11 mouse cellular contexts compared by ENCODE assay signal in the genomic region with DNA sequence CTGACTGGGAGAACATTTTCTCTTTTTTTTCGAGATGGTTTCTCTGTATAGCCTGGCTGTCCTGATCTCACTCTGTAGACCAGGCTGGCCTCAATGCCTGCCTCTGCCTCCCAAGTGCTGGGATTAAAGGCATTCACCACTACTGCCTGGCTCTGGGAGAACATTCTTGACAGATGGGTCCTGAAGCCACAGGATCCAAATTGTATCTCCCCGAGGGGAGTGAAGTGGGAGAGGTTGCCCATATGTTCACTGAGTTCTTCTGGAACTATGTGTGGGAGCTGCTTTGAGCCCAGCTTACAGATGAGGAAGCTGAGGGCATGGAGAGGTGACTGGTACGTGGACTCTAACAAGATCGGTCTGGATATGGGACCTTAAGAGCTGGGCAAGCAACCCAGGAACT. TPM values are rescaled to one million over a fixed set of nuclear protein-coding genes. Genes with fewer than 3 reads are reported as not detected.
A peak's percentile ranks its signal among the peaks of the same experiment; 100 is the strongest.
DNase-seq lines count a peak whose midpoint lies in the region; ATAC-seq and TF ChIP-seq lines count a peak whose summit lies in the region.
"Had no signal": no experiment of that assay in that cellular context is flagged by ENCODE, and none has a peak within 500 bp of the region (broad histone marks: within the 10 kb centered on the region; RNA-seq: fewer than 3 reads in every experiment).

No protein-coding gene starts in this region.

- H3K36me3 ChIP-seq in E14TG2a.4 (ENCODE audit: insufficient read depth, low read length): no peaks in the 10 kb centered on the region
- H3K36me3 ChIP-seq in forebrain, embryonic 14.5 days (ENCODE audit: control insufficient read depth, insufficient read depth, low read length): peaks cover 19% of the 10 kb centered on the region
- H3K36me3 ChIP-seq in midbrain, embryonic 13.5 days: peaks cover 36% of the 10 kb centered on the region
- H3K36me3 ChIP-seq: liver, embryonic 12.5 days had no signal

- H3K9me3 ChIP-seq in E14TG2a.4 (ENCODE audit: low read length): no peaks in the 10 kb centered on the region
- H3K9me3 ChIP-seq in forebrain, embryonic 14.5 days (replicated peaks; ENCODE audit: control insufficient read depth, low read length): no peaks in the 10 kb centered on the region
- no peaks in the 10 kb centered on the region for H3K9me3 ChIP-seq in midbrain, embryonic 13.5 days
- H3K9me3 ChIP-seq: liver, embryonic 12.5 days; megakaryocyte, embryonic 14.5 days had no signal

- DNase-seq in gastrocnemius, adult 2 months: no peak
- no peak for DNase-seq in gastrocnemius, adult 8-10 months (ENCODE audit: low spot score in 2 of 2)
- no peak for DNase-seq in forebrain, embryonic 14.5 days (ENCODE audit: low spot score)
- no peak for DNase-seq in testis, postnatal 10 days (ENCODE audit: low spot score)
- DNase-seq in kidney, adult 8-10 months: no peak
- DNase-seq: kidney, postnatal 14 days had no signal

- intact Hi-C loops in gastrocnemius, adult 2 months (cut with DNase I): no loop called here

- peak overlapping the region; percentile 73 for H3K4me2 ChIP-seq in forebrain, embryonic 14.5 days (ENCODE audit: low read length)
- peak overlapping the region; percentile 72 for H3K4me2 ChIP-seq in midbrain, embryonic 13.5 days (replicated peaks)

- WGBS in forebrain, embryonic 14.5 days: 87% methylated on average over 4 of the region's 4 CpGs
- WGBS in midbrain, embryonic 13.5 days: 95% methylated on average over 4 of the region's 4 CpGs

- TF ChIP-seq CTCF in gastrocnemius, adult 2 months (IDR thresholded peaks at IDR 0.05): no peak
- no peak for TF ChIP-seq CTCF in E14TG2a.4 (conservative IDR thresholded peaks at IDR 0.05; ENCODE audit: low read length)

- peak overlapping the region; percentile 99 for H3K9ac ChIP-seq in forebrain, embryonic 14.5 days (ENCODE audit: low read length)
- H3K9ac ChIP-seq in midbrain, embryonic 13.5 days (replicated peaks): peak overlapping the region; percentile 99
- H3K9ac ChIP-seq: liver, embryonic 12.5 days had no signal

- H3K27ac ChIP-seq in gastrocnemius, adult 2 months: no peak overlapping the region
- H3K27ac ChIP-seq in forebrain, embryonic 14.5 days (ENCODE audit: low read depth, low read length): 0 out of 2 replicates have a peak overlapping the region, but pooled peaks have one; percentile 91
- H3K27ac ChIP-seq in midbrain, embryonic 13.5 days: peak overlapping the region; percentile 92
- H3K27ac ChIP-seq: liver, embryonic 12.5 days had no signal

- peaks cover 53% of the 10 kb centered on the region for H3K4me1 ChIP-seq in E14TG2a.4 (replicated peaks; ENCODE audit: low read depth, low read length)
- peaks cover 10% of the 10 kb centered on the region for H3K4me1 ChIP-seq in forebrain, embryonic 14.5 days (ENCODE audit: control insufficient read depth, insufficient read depth, low read length)
- H3K4me1 ChIP-seq in midbrain, embryonic 13.5 days (replicated peaks): peaks cover 44% of the 10 kb centered on the region

- no peak for ATAC-seq in forebrain, embryonic 14.5 days
- no peak for ATAC-seq in midbrain, embryonic 13.5 days
- no peak for ATAC-seq in inflammation-experienced regulatory T-cells, adult 6 months
- ATAC-seq: liver, embryonic 12.5 days had no signal

- peak overlapping the region; percentile 90 for H3K4me3 ChIP-seq in gastrocnemius, adult 2 months
- H3K4me3 ChIP-seq in E14TG2a.4 (replicated peaks; ENCODE audit: low read length): 0 out of 2 replicates have a peak overlapping the region, but pooled peaks have one; percentile 91
- H3K4me3 ChIP-seq in forebrain, embryonic 14.5 days (ENCODE audit: low read depth, low read length): peak overlapping the region; percentile 95
- H3K4me3 ChIP-seq in midbrain, embryonic 13.5 days (replicated peaks): peak overlapping the region; percentile 97
- H3K4me3 ChIP-seq: megakaryocyte, embryonic 14.5 days had no signal

- peaks cover 57% of the 10 kb centered on the region for H3K27me3 ChIP-seq in E14TG2a.4 (ENCODE audit: insufficient read depth, low read length)
- peaks cover 15% of the 10 kb centered on the region for H3K27me3 ChIP-seq in forebrain, embryonic 14.5 days (replicated peaks; ENCODE audit: control insufficient read depth, insufficient read depth, low read length)
- peaks cover 25% of the 10 kb centered on the region for H3K27me3 ChIP-seq in midbrain, embryonic 13.5 days

RNA-seq across cellular contexts. Expression of a gene that starts 4.8 kb away (rescaled TPM):
- 10 to 100 TPM; 14.9 to 16.9 TPM for total RNA-seq in gastrocnemius, adult 2 months (2021)
- 10 to 100 TPM; 12.6 to 19.9 (median 15.7) TPM for total RNA-seq in gastrocnemius, adult 8-10 months (2022)
- polyA plus RNA-seq in forebrain, embryonic 14.5 days (2014; fragmentation: Nextera tagmentation; extraction: Ambion mirVana): 263 and 331 TPM in 2 replicates
- polyA plus RNA-seq in midbrain, embryonic 13.5 days (2015; fragmentation: Nextera tagmentation; extraction: Ambion mirVana): 380 and 389 TPM in 2 replicates
- polyA plus RNA-seq in inflammation-experienced regulatory T-cells, adult 6 months (2017; shearing (Covaris generic)): 1 to 10 TPM; 2.8 to 6.1 (median 6.0) TPM

RNA-seq across cellular contexts. Expression of a gene that starts 8.3 kb away (rescaled TPM):
- total RNA-seq in gastrocnemius, adult 2 months (2021): 1 to 10 TPM; 6.5 to 8.8 TPM
- total RNA-seq in gastrocnemius, adult 8-10 months (2022): 1 to 10 TPM; 3.8 to 8.0 (median 6.2) TPM
- 1.9 and 2.5 TPM in 2 replicates for polyA plus RNA-seq in forebrain, embryonic 14.5 days (2014; fragmentation: Nextera tagmentation; extraction: Ambion mirVana)
- polyA plus RNA-seq in midbrain, embryonic 13.5 days (2015; fragmentation: Nextera tagmentation; extraction: Ambion mirVana): 0.62 and 1.0 TPM in 2 replicates
- polyA plus RNA-seq in inflammation-experienced regulatory T-cells, adult 6 months (2017; shearing (Covaris generic)): 1 to 10 TPM in 1 of 3 experiments, under 1 TPM in 1, not detected in 1; 0.49 to 1.3 TPM

RNA-seq across cellular contexts. Expression of a gene that starts 19.1 kb away (rescaled TPM):
- total RNA-seq in gastrocnemius, adult 2 months (2021): not detected
- total RNA-seq in gastrocnemius, adult 8-10 months (2022): not detected
- polyA plus RNA-seq in forebrain, embryonic 14.5 days (2014; fragmentation: Nextera tagmentation; extraction: Ambion mirVana): 0.21 TPM in 1 of 2 replicates, not detected in the other
- 0.49 TPM in 1 of 2 replicates, not detected in the other for polyA plus RNA-seq in midbrain, embryonic 13.5 days (2015; fragmentation: Nextera tagmentation; extraction: Ambion mirVana)
- polyA plus RNA-seq in inflammation-experienced regulatory T-cells, adult 6 months (2017; shearing (Covaris generic)): 10 to 100 TPM in 1 of 3 experiments, 1 to 10 TPM in 2; 4.1 to 14.7 (median 7.2) TPM

RNA-seq across cellular contexts. Expression of a gene that starts 24.5 kb away (rescaled TPM):
- 10 to 100 TPM; 15.1 to 15.3 TPM for total RNA-seq in gastrocnemius, adult 2 months (2021)
- total RNA-seq in gastrocnemius, adult 8-10 months (2022): 10 to 100 TPM; 14.6 to 19.4 (median 16.0) TPM
- polyA plus RNA-seq in forebrain, embryonic 14.5 days (2014; fragmentation: Nextera tagmentation; extraction: Ambion mirVana): 6.7 and 11.9 TPM in 2 replicates
- polyA plus RNA-seq in midbrain, embryonic 13.5 days (2015; fragmentation: Nextera tagmentation; extraction: Ambion mirVana): 10.2 and 11.1 TPM in 2 replicates
- polyA plus RNA-seq in inflammation-experienced regulatory T-cells, adult 6 months (2017; shearing (Covaris generic)): 10 to 100 TPM; 31.4 to 59.3 (median 41.8) TPM

RNA-seq across cellular contexts. Expression of a gene that starts 31.9 kb away (rescaled TPM):
- not detected for total RNA-seq in gastrocnemius, adult 2 months (2021)
- not detected for total RNA-seq in gastrocnemius, adult 8-10 months (2022)
- polyA plus RNA-seq in forebrain, embryonic 14.5 days (2014; fragmentation: Nextera tagmentation; extraction: Ambion mirVana): 27.8 and 28.9 TPM in 2 replicates
- polyA plus RNA-seq in midbrain, embryonic 13.5 days (2015; fragmentation: Nextera tagmentation; extraction: Ambion mirVana): 23.1 and 25.5 TPM in 2 replicates
- 10 to 100 TPM in 1 of 3 experiments, under 1 TPM in 2; 0.44 to 10.5 (median 0.80) TPM for polyA plus RNA-seq in inflammation-experienced regulatory T-cells, adult 6 months (2017; shearing (Covaris generic))

Comparison
In these comparisons a context has a peak if more than half of its experiments do, and no peak if none do; other contexts are left out.
1. RNA of a gene that starts 4.8 kb away (polyA plus RNA-seq): 380 to 389 TPM in midbrain, embryonic 13.5 days and 263 to 331 TPM in forebrain, embryonic 14.5 days; 2.8 to 6.1 TPM in inflammation-experienced regulatory T-cells, adult 6 months; every median in the first group is over 10 times any median in the second.
2. Peak in every context shown above with its lines, with median percentiles within 50 percentile points of each other: H3K4me3 ChIP-seq.